Mouse (Mus musculus): Measurements from ENCODE around the gene Ube2s.

DNA sequence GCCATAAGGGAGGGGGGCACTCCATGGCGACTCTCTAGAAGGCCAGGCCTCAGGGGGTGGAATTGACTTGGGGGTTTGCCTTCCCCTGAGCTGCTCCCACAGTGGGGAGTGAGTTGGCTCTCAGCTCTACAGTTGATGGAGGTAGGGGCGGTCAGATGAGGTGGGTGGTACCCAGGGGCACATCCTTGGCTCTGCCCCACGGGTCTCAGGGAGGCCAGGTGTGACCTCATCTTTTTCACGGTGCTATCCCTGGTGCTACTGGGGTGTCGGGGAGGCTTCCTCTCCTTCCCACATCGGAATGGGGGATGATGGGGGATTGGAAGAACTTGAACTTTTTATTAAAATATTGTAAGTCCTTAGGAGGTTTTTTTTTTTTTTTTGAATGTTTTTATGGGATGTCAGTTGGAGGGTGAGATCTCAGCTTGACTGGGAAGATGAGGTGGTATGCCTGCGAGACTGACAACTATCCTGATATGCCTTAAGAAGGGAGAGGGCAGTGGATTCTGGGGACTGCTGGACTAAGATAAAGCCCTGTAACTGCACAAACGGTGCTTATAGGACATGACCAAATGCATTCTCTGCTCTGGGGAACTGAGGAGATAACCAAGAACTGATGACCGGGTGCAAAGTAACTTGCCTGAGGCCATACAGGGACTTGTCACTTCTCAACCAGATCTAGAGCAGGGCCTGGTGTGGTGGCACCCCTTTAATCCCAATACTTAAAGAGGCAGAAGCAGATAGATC, 65.1 kb downstream of the Ube2s start:
- TF ChIP-seq CTCF (IDR thresholded peaks at IDR 0.05; ENCODE audit: low read depth, low read length) (no peak), POLR2AphosphoS5 (IDR thresholded peaks at IDR 0.05; ENCODE audit: insufficient replicate concordance, low read depth, low read length) (no peak), GATA1 (IDR thresholded peaks at IDR 0.05; ENCODE audit: borderline replicate concordance, low read length) (no peak), TAL1 (conservative IDR thresholded peaks at IDR 0.05; ENCODE audit: low read depth, low read length) (0 out of 2 replicates have a peak, but pooled peaks have one; percentile 15), GATA2 (IDR thresholded peaks at IDR 0.05; ENCODE audit: borderline replicate concordance, low read depth, low read length) (no peak)
